Mouse (Mus musculus) myocyte (in vitro differentiated cells): ENCODE results near the gene Ankub1. TPM values are rescaled to one million over a fixed set of nuclear protein-coding genes. Genes with fewer than 3 reads are reported as not detected.

Source experiments
- H3K27me3 ChIP-seq: one replicate; pipeline ENCODE4 v1.6.1; 2011; ENCODE audit not compliant: control insufficient read depth, insufficient read depth, insufficient read length
- H3K36me3 ChIP-seq: one replicate; pipeline ENCODE4 v1.6.1; 2011; ENCODE audit not compliant: control insufficient read depth, insufficient read depth
- H3K4me2 ChIP-seq: one replicate; pipeline ENCODE4 v1.6.1; 2011; ENCODE audit warnings: low read depth, control low read depth
- H3K4me3 ChIP-seq: one replicate; pipeline ENCODE4 v1.5.1; 2011; ENCODE audit warnings: mild to moderate bottlenecking, control low read depth, moderate library complexity
- H3K79me2 ChIP-seq: one replicate; pipeline ENCODE4 v1.6.1; 2011; ENCODE audit not compliant: control insufficient read depth, insufficient read depth
- H3ac ChIP-seq: one replicate; pipeline ENCODE4 v1.6.1; 2011; ENCODE audit not compliant: control insufficient read depth, insufficient read length
- CEBPB ChIP-seq: IDR thresholded peaks from 2 replicates; pipeline ENCODE4 v1.6.1; 2011; ENCODE audit warnings: mild to moderate bottlenecking, moderate library complexity; ENCODE audit not compliant: poor library complexity, insufficient read depth, severe bottlenecking
- E2F4 ChIP-seq: IDR thresholded peaks from one replicate; pipeline ENCODE4 v1.6.1; 2011; ENCODE audit warnings: mild to moderate bottlenecking, control low read depth, moderate library complexity; ENCODE audit not compliant: insufficient read depth
- MAX ChIP-seq: IDR thresholded peaks from one replicate; pipeline ENCODE4 v1.6.1; 2011; ENCODE audit warnings: low read depth, mild to moderate bottlenecking, control low read depth
- MYOD1 ChIP-seq, 3 experiments: IDR thresholded peaks; one replicate each; pipeline ENCODE4 v1.6.1; 2011; ENCODE audit warnings: control low read depth in 2 of 3, low read depth in 2 of 3, mild to moderate bottlenecking in 2 of 3, moderate library complexity in 1 of 3; ENCODE audit not compliant: insufficient read length in 2 of 3, control insufficient read depth in 1 of 3
- MYOG ChIP-seq, 3 experiments: IDR thresholded peaks; one replicate each; pipeline ENCODE4 v1.6.1; 2011; ENCODE audit warnings: control low read depth in 2 of 3, low read depth in 2 of 3, mild to moderate bottlenecking in 2 of 3; ENCODE audit not compliant: insufficient read length in 2 of 3, control insufficient read depth in 1 of 3, insufficient read depth in 1 of 3
- POLR2A ChIP-seq: IDR thresholded peaks from one replicate; pipeline ENCODE4 v1.6.1; 2011; ENCODE audit warnings: low read depth, mild to moderate bottlenecking, control low read depth, moderate library complexity; ENCODE audit not compliant: insufficient read length
- POLR2AphosphoS2 ChIP-seq: IDR thresholded peaks from one replicate; pipeline ENCODE4 v1.6.1; 2011; ENCODE audit warnings: low read depth, control low read depth; ENCODE audit not compliant: insufficient read length
- REST ChIP-seq: IDR thresholded peaks from one replicate; pipeline ENCODE4 v1.6.1; 2011; ENCODE audit warnings: mild to moderate bottlenecking, control low read depth, moderate library complexity; ENCODE audit not compliant: insufficient read depth, insufficient read length
- SRF ChIP-seq: IDR thresholded peaks from one replicate; pipeline ENCODE4 v1.6.1; 2011; ENCODE audit warnings: low read depth; ENCODE audit not compliant: control insufficient read depth, insufficient read length
- TCF12 ChIP-seq: IDR thresholded peaks from one replicate; pipeline ENCODE4 v1.6.1; 2011; ENCODE audit warnings: mild to moderate bottlenecking, control low read depth; ENCODE audit not compliant: poor library complexity, insufficient read depth, severe bottlenecking
- TCF3 ChIP-seq: IDR thresholded peaks from one replicate; pipeline ENCODE4 v1.6.1; 2011; ENCODE audit warnings: low read depth, control low read depth; ENCODE audit not compliant: insufficient read length
- USF1 ChIP-seq: IDR thresholded peaks from one replicate; pipeline ENCODE4 v1.6.1; 2011; ENCODE audit warnings: low read depth, mild to moderate bottlenecking, control low read depth, moderate library complexity
- polyA plus RNA-seq: library from polyadenylated mRNA; unstranded; fragments of >200 nt; fragmentation: generic; extraction: Trizol; gene quantifications from one replicate; pipeline ENCODE4 v1.2.1, GENCODE M21; 2012; ENCODE audit warnings: missing spikeins

Gene Ankub1
- polyA plus RNA-seq, 1 experiment, result not detected

DNA sequence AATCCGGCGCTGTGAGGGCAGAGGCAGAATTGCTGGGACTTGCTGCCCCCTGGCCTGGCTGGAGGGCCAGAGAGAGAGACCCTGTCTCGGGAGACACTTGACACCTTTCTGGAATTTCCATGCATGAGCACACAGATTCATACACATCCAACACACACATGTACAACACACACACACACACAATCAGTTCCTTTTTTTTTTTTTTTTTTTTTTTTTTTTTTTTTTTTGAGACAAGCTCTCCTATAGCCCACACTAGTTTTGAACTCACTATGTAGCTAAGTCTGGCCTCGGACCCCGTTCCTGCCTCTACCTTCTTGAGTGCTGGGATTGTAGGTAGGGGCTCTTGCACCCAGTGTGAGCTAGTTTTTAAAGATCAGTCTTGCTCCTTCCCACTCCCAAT lies 26.7 kb downstream of the Ankub1 start:
- Histone ChIP-seq H3K36me3 (no peaks in the 10 kb centered on the region), H3K27me3 (peaks cover 12% of the 10 kb centered on the region), H3K4me2 (no peak overlapping the region), H3K4me3 (no peak overlapping the region), H3ac (no peak overlapping the region), H3K79me2 (no peaks in the 10 kb centered on the region)
- TF ChIP-seq POLR2A, result no peak
- no peak for TF ChIP-seq CEBPB
- TF ChIP-seq MAX, result no peak
- TF ChIP-seq SRF, result no peak
- no peak for TF ChIP-seq USF1
- TF ChIP-seq MYOG (IDR thresholded peaks at IDR 0.05; ENCODE audit: control insufficient read depth in 1 of 3, insufficient read depth in 1 of 3, insufficient read length in 2 of 3, low read depth in 2 of 3), result no peak
- no peak for TF ChIP-seq TCF12
- TF ChIP-seq E2F4, result no peak
- no peak for TF ChIP-seq POLR2AphosphoS2
- no peak for TF ChIP-seq REST
- no peak for TF ChIP-seq MYOD1 (IDR thresholded peaks at IDR 0.05; ENCODE audit: control insufficient read depth in 1 of 3, insufficient read length in 2 of 3, low read depth in 2 of 3)
- TF ChIP-seq TCF3, result no peak

DNA sequence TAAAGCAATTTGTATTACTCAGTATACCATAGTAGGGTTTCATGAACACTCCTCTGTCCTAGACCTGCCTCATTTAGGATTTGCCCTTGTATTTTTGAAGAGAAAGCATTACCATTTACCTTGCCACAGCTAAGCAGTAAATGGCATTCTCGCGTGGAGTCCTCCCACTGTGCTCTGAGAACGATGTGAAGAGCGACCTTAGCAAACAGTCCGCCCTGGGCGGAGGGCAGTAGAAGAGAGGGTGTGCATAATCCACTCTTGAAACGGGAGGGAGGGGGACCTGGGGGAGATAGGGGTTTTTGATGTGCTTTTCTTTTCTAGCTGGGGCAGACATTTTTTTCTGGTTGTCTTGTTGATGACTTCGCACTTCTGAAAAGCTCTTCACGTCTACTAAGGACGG lies 27.9 kb downstream of the Ankub1 start:
- Histone ChIP-seq H3K27me3 (peaks cover 8% of the 10 kb centered on the region), H3K36me3 (no peaks in the 10 kb centered on the region), H3K79me2 (no peaks in the 10 kb centered on the region), H3K4me3 (no peak overlapping the region), H3ac (no peak overlapping the region), H3K4me2 (no peak overlapping the region)
- TF ChIP-seq USF1 (no peak), MYOG (IDR thresholded peaks at IDR 0.05; ENCODE audit: control insufficient read depth in 1 of 3, insufficient read depth in 1 of 3, insufficient read length in 2 of 3, low read depth in 2 of 3) (no peak), MYOD1 (IDR thresholded peaks at IDR 0.05; ENCODE audit: control insufficient read depth in 1 of 3, insufficient read length in 2 of 3, low read depth in 2 of 3) (no peak), E2F4 (no peak), MAX (no peak), CEBPB (no peak), POLR2A (no peak), TCF12 (no peak), POLR2AphosphoS2 (no peak), TCF3 (no peak), SRF (no peak), REST (no peak)

DNA sequence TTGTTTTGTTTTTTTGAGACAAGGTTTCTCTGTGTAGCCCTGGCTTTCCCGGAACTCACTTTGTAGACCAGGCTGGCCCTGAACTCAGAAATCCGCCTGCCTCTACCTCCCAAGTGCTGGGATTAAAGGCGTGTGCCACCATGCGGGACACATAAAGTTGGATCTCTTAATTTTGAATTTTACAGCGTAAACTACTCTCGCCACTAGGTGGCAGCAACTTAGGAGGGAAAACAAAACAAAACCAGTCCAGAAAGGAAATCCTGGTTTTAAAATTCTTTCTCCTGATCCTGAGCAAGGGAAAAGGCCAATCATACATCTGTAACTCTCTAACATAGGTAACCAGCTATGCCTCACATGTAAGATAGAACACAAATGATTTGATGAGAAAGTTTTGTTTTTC lies 28.9 kb downstream of the Ankub1 start:
- H3K4me2 ChIP-seq, result peak overlapping the region; percentile 13
- no peaks in the 10 kb centered on the region for H3K36me3 ChIP-seq
- no peak overlapping the region for H3ac ChIP-seq
- H3K4me3 ChIP-seq, result no peak overlapping the region
- TF ChIP-seq MYOG (IDR thresholded peaks at IDR 0.05; ENCODE audit: control insufficient read depth in 1 of 3, insufficient read depth in 1 of 3, insufficient read length in 2 of 3, low read depth in 2 of 3) (no peak), REST (no peak), POLR2A (no peak), POLR2AphosphoS2 (no peak), USF1 (no peak), SRF (no peak), CEBPB (no peak), MYOD1 (IDR thresholded peaks at IDR 0.05; ENCODE audit: control insufficient read depth in 1 of 3, insufficient read length in 2 of 3, low read depth in 2 of 3) (no peak), TCF3 (no peak), E2F4 (no peak), MAX (no peak)
- no peaks in the 10 kb centered on the region for H3K79me2 ChIP-seq
- H3K27me3 ChIP-seq, result peaks cover 11% of the 10 kb centered on the region

DNA sequence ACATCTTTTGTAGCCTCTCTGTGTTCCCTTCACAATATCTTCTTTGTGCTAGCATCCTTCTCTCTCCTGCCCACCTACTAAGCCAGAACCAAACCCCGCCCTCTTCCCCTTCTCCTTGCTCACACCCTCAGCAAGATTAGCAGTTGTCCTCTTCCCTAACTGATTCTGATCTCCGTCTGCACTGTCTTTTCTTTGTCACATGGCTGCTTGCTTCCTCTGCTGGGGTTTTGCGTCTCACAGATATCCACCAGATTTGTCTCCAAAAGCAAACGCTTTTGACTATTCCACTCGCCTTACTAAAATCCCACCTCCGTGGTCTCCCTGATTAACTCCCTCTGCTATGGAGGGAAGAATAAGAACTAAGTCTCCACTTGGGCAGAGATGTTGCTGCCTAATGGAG lies 34.0 kb downstream of the Ankub1 start:
- no peak overlapping the region for H3K4me3 ChIP-seq
- TF ChIP-seq POLR2AphosphoS2, result no peak
- no peak overlapping the region for H3ac ChIP-seq
- no peak overlapping the region for H3K4me2 ChIP-seq
- H3K27me3 ChIP-seq, result peaks cover 11% of the 10 kb centered on the region
- H3K36me3 ChIP-seq, result no peaks in the 10 kb centered on the region
- no peaks in the 10 kb centered on the region for H3K79me2 ChIP-seq

DNA sequence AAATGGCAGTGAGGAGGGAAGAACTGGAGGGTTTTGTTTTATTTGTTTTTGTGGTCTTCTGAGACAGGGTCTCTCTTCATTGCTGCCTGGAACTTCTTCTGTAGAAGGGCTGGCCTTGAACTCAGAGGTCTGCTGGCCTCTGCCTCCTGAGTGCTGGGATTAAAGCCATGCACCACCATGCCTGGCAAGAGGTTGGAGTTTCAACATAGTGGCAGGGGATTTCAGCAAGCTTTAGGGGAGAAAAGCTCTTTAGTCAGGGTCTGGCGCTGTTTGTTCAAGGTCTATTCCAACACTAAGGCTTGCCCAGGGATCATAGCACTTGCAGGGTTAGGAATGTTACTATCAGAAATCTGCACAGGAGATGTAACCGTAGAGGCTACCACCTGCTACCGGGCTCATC lies 39.0 kb downstream of the Ankub1 start:
- H3K4me3 ChIP-seq, result no peak overlapping the region
- TF ChIP-seq REST (no peak), SRF (no peak), POLR2A (no peak), CEBPB (no peak), MAX (no peak), MYOG (IDR thresholded peaks at IDR 0.05; ENCODE audit: control insufficient read depth in 1 of 3, insufficient read depth in 1 of 3, insufficient read length in 2 of 3, low read depth in 2 of 3) (no peak), USF1 (no peak), TCF3 (no peak), POLR2AphosphoS2 (no peak), E2F4 (no peak)
- no peak overlapping the region for H3ac ChIP-seq
- H3K36me3 ChIP-seq, result peaks cover 14% of the 10 kb centered on the region
- no peak overlapping the region for H3K4me2 ChIP-seq
- H3K27me3 ChIP-seq, result no peaks in the 10 kb centered on the region
- H3K79me2 ChIP-seq, result peaks cover 17% of the 10 kb centered on the region
